Mouse (Mus musculus) forebrain, embryonic 10.5 days (tissue): Measurements from ENCODE around the gene Nos1. TPM values are rescaled to one million over a fixed set of nuclear protein-coding genes. Genes with fewer than 3 reads are reported as not detected.

Source experiments
- DNase-seq: peaks from one replicate; pipeline ENCODE4 v3.0.0-alpha.2; 2017; ENCODE audit warnings: low spot score; ENCODE audit errors: extremely low spot score
- H3K27ac ChIP-seq: fragments of 300-500 bp; sonication (generic); 2 replicates; pipeline ENCODE4 v1.5.1; 2016; ENCODE audit warnings: mild to moderate bottlenecking
- H3K27me3 ChIP-seq: fragments of 300-500 bp; sonication (generic); 2 replicates; pipeline ENCODE4 v1.6.1; 2016; ENCODE audit warnings: mild to moderate bottlenecking; ENCODE audit not compliant: poor library complexity, severe bottlenecking
- H3K36me3 ChIP-seq: fragments of 300-500 bp; sonication (generic); replicated peaks from 2 replicates; pipeline ENCODE4 v1.6.1; 2016; ENCODE audit warnings: mild to moderate bottlenecking, moderate library complexity
- H3K4me1 ChIP-seq: fragments of 300-500 bp; sonication (generic); 2 replicates; pipeline ENCODE4 v1.6.1; 2016
- H3K4me3 ChIP-seq: fragments of 300-500 bp; sonication (generic); 2 replicates; pipeline ENCODE4 v1.5.1; 2016; ENCODE audit warnings: mild to moderate bottlenecking, moderate library complexity
- H3K9me3 ChIP-seq: fragments of 300-500 bp; sonication (generic); 2 replicates; pipeline ENCODE4 v1.6.1; 2016; ENCODE audit warnings: mild to moderate bottlenecking, moderate library complexity
- WGBS: fragments of 180-500 bp; shearing (Covaris S2); methylation state at CpG from one replicate; pipeline ENCODE4 v1.1.7; 2016; 5-methylcytosine and 5-hydroxymethylcytosine counted together
- polyA plus RNA-seq: library from polyadenylated mRNA; unstranded; fragments of >200 nt; fragmentation: Nextera tagmentation; extraction: Ambion mirVana; gene quantifications from 2 replicates; pipeline ENCODE4 v1.2.1, GENCODE M21; 2016

Gene Nos1
- polyA plus RNA-seq, 1 experiment from 2014 or later: 0.09 TPM

GRCm38 (mm10) chr5:117946605-117947004, 165.8 kb downstream of the Nos1 start:
- 45% methylated on average over 4 of the region's 4 CpGs for WGBS
- H3K27ac ChIP-seq: no peak overlapping the region
- no peaks in the 10 kb centered on the region for H3K36me3 ChIP-seq
- no peaks in the 10 kb centered on the region for H3K27me3 ChIP-seq
- 0 out of 2 replicates have a peak, but pooled peaks cover 3% of the 10 kb centered on the region for H3K4me1 ChIP-seq
- DNase-seq: no peak
- no peaks in the 10 kb centered on the region for H3K9me3 ChIP-seq
- no peak overlapping the region for H3K4me3 ChIP-seq

- H3K4me1 ChIP-seq: 0 out of 2 replicates have a peak, but pooled peaks cover 3% of the 10 kb centered on the region
- no peaks in the 10 kb centered on the region for H3K9me3 ChIP-seq
- DNase-seq: no peak
- H3K36me3 ChIP-seq: no peaks in the 10 kb centered on the region
- no peaks in the 10 kb centered on the region for H3K27me3 ChIP-seq
- H3K27ac ChIP-seq: no peak overlapping the region
- 89% methylated on average over 10 of the region's 10 CpGs for WGBS
- H3K4me3 ChIP-seq: no peak overlapping the region
Observed at GRCm38 (mm10) chr5:117949393-117949792, 168.6 kb downstream of the Nos1 start.

GRCm38 (mm10) chr5:117953893-117954292, 173.1 kb downstream of the Nos1 start:
- no peaks in the 10 kb centered on the region for H3K36me3 ChIP-seq
- H3K27me3 ChIP-seq: no peaks in the 10 kb centered on the region
- peaks cover 5% of the 10 kb centered on the region; the same call in 1 of the 2 replicates for H3K4me1 ChIP-seq
- H3K9me3 ChIP-seq: no peaks in the 10 kb centered on the region
- H3K27ac ChIP-seq: no peak overlapping the region
- DNase-seq: no peak
- no peak overlapping the region for H3K4me3 ChIP-seq
- 91% methylated on average over 12 of the region's 12 CpGs for whole genome bisulfite sequencing

- H3K4me1 ChIP-seq: peaks cover 5% of the 10 kb centered on the region; the same call in 1 of the 2 replicates
- no peak overlapping the region for H3K27ac ChIP-seq
- DNase-seq: no peak
- no peaks in the 10 kb centered on the region for H3K9me3 ChIP-seq
- no peak overlapping the region for H3K4me3 ChIP-seq
- no peaks in the 10 kb centered on the region for H3K36me3 ChIP-seq
- 78% methylated on average over 1 of the region's 1 CpGs for WGBS
- no peaks in the 10 kb centered on the region for H3K27me3 ChIP-seq
Observed at GRCm38 (mm10) chr5:117954429-117954828, 173.6 kb downstream of the Nos1 start.

GRCm38 (mm10) chr5:117955675-117956420, 175.0 kb downstream of the Nos1 start:
- Histone ChIP-seq H3K27ac (no peak overlapping the region), H3K9me3 (no peaks in the 10 kb centered on the region), H3K4me1 (peaks cover 5% of the 10 kb centered on the region; the same call in 1 of the 2 replicates), H3K36me3 (no peaks in the 10 kb centered on the region), H3K4me3 (no peak overlapping the region), H3K27me3 (no peaks in the 10 kb centered on the region)
- no peak for DNase-seq
- WGBS: 49% methylated on average over 10 of the region's 10 CpGs

- Histone ChIP-seq H3K9me3 (peaks cover 2% of the 10 kb centered on the region; the same call in 1 of the 2 replicates), H3K4me3 (no peak overlapping the region), H3K27ac (no peak overlapping the region), H3K27me3 (no peaks in the 10 kb centered on the region), H3K4me1 (peaks cover 16% of the 10 kb centered on the region), H3K36me3 (no peaks in the 10 kb centered on the region)
- 67% methylated on average over 9 of the region's 9 CpGs for WGBS
- DNase-seq: no peak
Observed at GRCm38 (mm10) chr5:117964750-117965149, 183.9 kb downstream of the Nos1 start.

- 65% methylated on average over 9 of the region's 9 CpGs for WGBS
Observed at GRCm38 (mm10) chr5:117966956-117967355, 186.1 kb downstream of the Nos1 start.

GRCm38 (mm10) chr5:117967659-117968069, 186.8 kb downstream of the Nos1 start:
- Histone ChIP-seq H3K27me3 (no peaks in the 10 kb centered on the region), H3K36me3 (no peaks in the 10 kb centered on the region), H3K27ac (no peak overlapping the region), H3K4me1 (peaks cover 16% of the 10 kb centered on the region), H3K4me3 (no peak overlapping the region), H3K9me3 (peaks cover 2% of the 10 kb centered on the region; the same call in 1 of the 2 replicates)
- no peak for DNase-seq
- WGBS: 71% methylated on average over 4 of the region's 4 CpGs

More at GRCm38 (mm10) chr5:117966956-117967355, 186.1 kb downstream of the Nos1 start:
- Histone ChIP-seq H3K4me3 (no peak overlapping the region), H3K4me1 (peaks cover 16% of the 10 kb centered on the region), H3K36me3 (no peaks in the 10 kb centered on the region), H3K9me3 (peaks cover 2% of the 10 kb centered on the region; the same call in 1 of the 2 replicates), H3K27ac (no peak overlapping the region), H3K27me3 (no peaks in the 10 kb centered on the region)
- DNase-seq: no peak

- Histone ChIP-seq H3K27me3 (no peaks in the 10 kb centered on the region), H3K9me3 (peaks cover 2% of the 10 kb centered on the region; the same call in 1 of the 2 replicates), H3K4me1 (peaks cover 4% of the 10 kb centered on the region), H3K36me3 (no peaks in the 10 kb centered on the region), H3K4me3 (no peak overlapping the region), H3K27ac (no peak overlapping the region)
- 92% methylated on average over 10 of the region's 10 CpGs for WGBS
- no peak for DNase-seq
Observed at GRCm38 (mm10) chr5:117969681-117970427, 189.0 kb downstream of the Nos1 start.

GRCm38 (mm10) chr5:117976263-117976656, 195.4 kb downstream of the Nos1 start:
- peak overlapping the region; percentile 99 for H3K4me3 ChIP-seq
- peaks cover 30% of the 10 kb centered on the region for H3K36me3 ChIP-seq
- H3K27ac ChIP-seq: peak overlapping the region; percentile 98
- no peaks in the 10 kb centered on the region for H3K9me3 ChIP-seq
- 25% methylated on average over 19 of the region's 19 CpGs for WGBS
- DNase-seq: no peak
- peaks cover 30% of the 10 kb centered on the region for H3K4me1 ChIP-seq
- H3K27me3 ChIP-seq: peaks cover 5% of the 10 kb centered on the region; the same call in 1 of the 2 replicates

- Histone ChIP-seq H3K27ac (peak within 1 kb of the TSS; percentile 98), H3K27me3 (peaks cover 5% of the 10 kb centered on the region; the same call in 1 of the 2 replicates), H3K4me3 (peak within 1 kb of the TSS; percentile 99), H3K36me3 (peaks cover 36% of the 10 kb centered on the region), H3K9me3 (no peaks in the 10 kb centered on the region), H3K4me1 (peaks cover 30% of the 10 kb centered on the region)
- DNase-seq: peak; percentile 95
- under 1% methylated on average over 88 of the region's 88 CpGs for WGBS
Observed at GRCm38 (mm10) chr5:117976657-117977500, 196.0 kb downstream of the Nos1 start, which contains the start of gene Fbxo21. Gene Fbxo21, plus strand, starts transcription at chr5:117976730.

GRCm38 (mm10) chr5:117977501-117978158, 196.8 kb downstream of the Nos1 start:
- DNase-seq: no peak
- H3K27me3 ChIP-seq: peaks cover 5% of the 10 kb centered on the region; the same call in 1 of the 2 replicates
- H3K4me1 ChIP-seq: peaks cover 30% of the 10 kb centered on the region
- H3K4me3 ChIP-seq: peak overlapping the region; percentile 99
- no peaks in the 10 kb centered on the region for H3K9me3 ChIP-seq
- peaks cover 43% of the 10 kb centered on the region for H3K36me3 ChIP-seq
- 26% methylated on average over 30 of the region's 30 CpGs for WGBS
- peak overlapping the region; percentile 98 for H3K27ac ChIP-seq
